Mouse (Mus musculus): ENCODE results near the gene Cldn7. TPM values are rescaled to one million over a fixed set of nuclear protein-coding genes. Genes with fewer than 3 reads are reported as not detected.

Cldn7 gene
- total and polyA plus RNA-seq, 2 experiments from 2014 or later: 0.57 TPM; not detected in 1

DNA sequence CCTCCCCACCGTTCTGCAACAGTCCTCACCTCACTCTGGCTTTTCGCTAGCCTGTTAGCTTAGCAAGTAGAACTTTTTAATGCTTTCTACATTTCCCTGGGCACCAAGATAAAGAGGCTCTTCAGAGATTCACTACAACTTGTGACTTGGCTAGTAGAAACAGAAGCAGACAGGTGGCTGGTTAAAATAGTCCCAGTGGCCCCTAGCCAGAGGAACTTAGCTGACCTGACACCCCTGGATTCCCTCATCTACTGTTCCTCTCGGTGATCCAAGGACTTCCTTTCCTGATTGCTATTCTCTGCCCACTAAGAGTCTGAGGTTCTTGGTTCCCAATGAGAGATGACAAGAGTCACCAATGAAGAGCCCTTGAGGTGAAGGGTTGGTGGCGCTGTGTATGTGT lies 18.8 kb downstream of the Cldn7 start:
- Histone ChIP-seq H3K27me3 (ENCODE audit: insufficient read depth, low read length) (no peaks in the 10 kb centered on the region), H3K36me3 (ENCODE audit: insufficient read depth, low read length) (peaks cover 28% of the 10 kb centered on the region), H3K4me2 (ENCODE audit: low read depth, low read length, poor library complexity, severe bottlenecking) (peak overlapping the region; percentile 90; the same call in 1 of the 2 replicates), H3K9me3 (ENCODE audit: low read length) (no peaks in the 10 kb centered on the region), H3K4me1 (ENCODE audit: insufficient read depth, low read length) (peaks cover 17% of the 10 kb centered on the region), H3K27ac (ENCODE audit: low read depth, low read length) (no peak overlapping the region), H3K9ac (replicated peaks; ENCODE audit: low read length, poor library complexity, severe bottlenecking) (peak overlapping the region; percentile 87), H3K4me3 (ENCODE audit: low read depth, low read length) (0 out of 2 replicates have a peak overlapping the region, but pooled peaks have one; percentile 89)
- ATAC-seq (ENCODE audit: low FRiP score): no peak
- TF ChIP-seq CTCF (IDR thresholded peaks at IDR 0.05): no peak
- WGBS: 90% methylated on average over 4 of the region's 4 CpGs
- no peak for DNase-seq (ENCODE audit: low spot score)

DNA sequence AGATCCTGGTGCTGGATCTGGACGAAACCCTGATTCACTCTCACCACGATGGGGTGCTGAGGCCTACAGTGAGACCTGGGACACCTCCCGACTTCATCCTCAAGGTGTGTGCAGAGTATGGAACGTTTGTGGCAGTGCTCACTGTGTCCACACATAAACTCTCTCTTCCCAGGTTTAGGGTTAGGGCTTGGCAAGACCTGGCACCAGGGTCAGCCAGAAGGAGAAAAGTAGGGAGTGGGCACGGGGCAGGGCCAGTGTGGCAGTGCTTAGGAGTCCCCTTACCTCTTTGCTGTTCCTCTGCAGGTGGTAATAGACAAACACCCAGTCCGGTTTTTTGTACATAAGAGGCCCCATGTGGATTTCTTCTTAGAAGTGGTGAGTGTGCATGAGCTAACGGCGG lies 19.9 kb downstream of the Cldn7 start:
- Histone ChIP-seq H3K9ac (replicated peaks; ENCODE audit: low read length, poor library complexity, severe bottlenecking) (no peak overlapping the region), H3K27me3 (ENCODE audit: insufficient read depth, low read length) (no peaks in the 10 kb centered on the region), H3K4me2 (ENCODE audit: low read depth, low read length, poor library complexity, severe bottlenecking) (no peak overlapping the region), H3K4me3 (ENCODE audit: low read depth, low read length) (no peak overlapping the region), H3K27ac (ENCODE audit: low read depth, low read length) (no peak overlapping the region), H3K36me3 (ENCODE audit: insufficient read depth, low read length) (peaks cover 38% of the 10 kb centered on the region), H3K4me1 (ENCODE audit: insufficient read depth, low read length) (peaks cover 13% of the 10 kb centered on the region), H3K9me3 (ENCODE audit: low read length) (no peaks in the 10 kb centered on the region)
- 93% methylated on average over 8 of the region's 8 CpGs for WGBS
- ATAC-seq (ENCODE audit: low FRiP score) (no peak), DNase-seq (ENCODE audit: low spot score) (no peak)
- no peak for TF ChIP-seq CTCF (IDR thresholded peaks at IDR 0.05)

DNA sequence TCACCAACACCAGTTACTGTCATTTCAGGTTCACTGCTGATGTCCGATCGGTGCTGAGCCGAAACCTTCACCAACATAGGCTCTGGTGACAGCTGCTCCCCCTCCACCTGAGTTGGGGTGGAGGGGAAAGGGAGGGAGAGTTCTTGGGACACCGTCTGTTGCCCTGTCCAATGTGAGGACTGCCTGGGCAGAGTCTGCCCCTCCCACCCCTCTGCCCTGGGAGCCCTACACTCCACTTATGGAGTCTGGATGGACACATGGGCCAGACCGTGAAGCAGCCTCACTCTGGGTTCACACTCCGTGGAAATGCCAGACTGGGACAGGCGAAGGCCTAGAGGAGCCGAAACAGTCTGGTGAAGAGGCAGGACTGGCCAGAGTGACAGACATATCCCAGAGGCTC lies 25.4 kb downstream of the Cldn7 start:
- Histone ChIP-seq H3K4me2 (ENCODE audit: low read depth, low read length, poor library complexity, severe bottlenecking) (no peak overlapping the region), H3K36me3 (ENCODE audit: insufficient read depth, low read length) (peaks cover 37% of the 10 kb centered on the region)
- ATAC-seq (ENCODE audit: low FRiP score): no peak

DNA sequence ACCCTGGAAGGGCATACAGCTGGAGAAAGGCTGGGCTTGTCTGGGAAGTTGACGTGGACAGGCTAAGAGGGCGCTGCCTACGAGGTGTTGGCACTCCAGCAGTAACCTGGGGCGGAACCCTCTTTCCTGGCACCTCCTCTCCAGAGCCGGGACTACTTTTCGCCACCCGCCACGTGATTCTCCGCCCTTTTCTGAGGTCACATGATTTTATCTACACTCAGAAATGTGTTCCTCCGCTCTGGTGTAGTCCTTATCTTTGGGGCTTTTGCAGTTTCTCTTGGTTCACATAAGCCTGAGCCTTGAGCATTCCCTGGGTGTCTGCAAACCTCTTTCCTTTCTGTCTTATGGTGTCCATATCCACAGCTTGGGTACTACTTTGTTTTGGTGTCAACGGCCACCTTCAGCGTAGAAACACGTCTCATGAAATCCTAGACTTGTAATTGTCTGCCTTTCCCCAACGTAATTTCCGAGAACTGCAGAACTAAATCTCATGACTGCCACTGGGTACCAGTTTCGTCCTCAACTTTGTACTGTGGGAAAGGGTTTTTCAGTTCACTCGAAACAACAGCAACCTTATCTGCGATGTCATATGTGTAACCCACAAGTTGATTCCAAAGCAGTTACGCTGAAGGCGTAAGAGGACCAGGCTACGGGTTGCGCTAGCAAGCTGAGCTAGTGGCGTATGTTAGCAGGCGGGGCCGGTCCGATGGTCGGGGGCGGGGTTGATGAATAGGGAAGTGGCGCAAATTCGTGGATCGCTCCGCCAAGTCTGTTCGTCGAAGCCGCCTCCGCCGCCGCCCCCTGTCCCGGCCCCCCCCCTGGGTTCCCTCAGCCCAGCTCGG lies 26.5 kb downstream of the Cldn7 start, which contains the start of gene Gabarap:
Gene Gabarap (plus strand): TSS at position 294 of the 842 bp plus-strand sequence.
- H3K4me2 ChIP-seq (ENCODE audit: low read depth, low read length, poor library complexity, severe bottlenecking): peak within 1 kb of the TSS; percentile 61
- peaks cover 31% of the 10 kb centered on the region for H3K36me3 ChIP-seq (ENCODE audit: insufficient read depth, low read length)
- peak within 1 kb of the TSS; percentile 85 for H3K27ac ChIP-seq (ENCODE audit: low read depth, low read length)
- H3K27me3 ChIP-seq (ENCODE audit: insufficient read depth, low read length): no peaks in the 10 kb centered on the region
- under 1% methylated on average over 40 of the region's 40 CpGs for WGBS
- ATAC-seq (ENCODE audit: low FRiP score): peak; percentile 62
- DNase-seq (ENCODE audit: low spot score): peak; percentile 99
- H3K4me3 ChIP-seq (ENCODE audit: low read depth, low read length): peak within 1 kb of the TSS; percentile 56
- H3K4me1 ChIP-seq (ENCODE audit: insufficient read depth, low read length): no peaks in the 10 kb centered on the region; the same call in 1 of the 2 replicates
- no peaks in the 10 kb centered on the region for H3K9me3 ChIP-seq (ENCODE audit: low read length)
- H3K9ac ChIP-seq (replicated peaks; ENCODE audit: low read length, poor library complexity, severe bottlenecking): peak within 1 kb of the TSS; percentile 88
- no peak for TF ChIP-seq CTCF (IDR thresholded peaks at IDR 0.05)

More for the DNA sequence above, 25.4 kb downstream of the Cldn7 start:
- H3K9ac ChIP-seq (replicated peaks; ENCODE audit: low read length, poor library complexity, severe bottlenecking): no peak overlapping the region
- H3K9me3 ChIP-seq (ENCODE audit: low read length): no peaks in the 10 kb centered on the region
- no peak overlapping the region for H3K27ac ChIP-seq (ENCODE audit: low read depth, low read length)
- no peak overlapping the region for H3K4me3 ChIP-seq (ENCODE audit: low read depth, low read length)
- 87% methylated on average over 8 of the region's 8 CpGs for WGBS
- TF ChIP-seq CTCF (IDR thresholded peaks at IDR 0.05): no peak
- H3K27me3 ChIP-seq (ENCODE audit: insufficient read depth, low read length): no peaks in the 10 kb centered on the region
- DNase-seq (ENCODE audit: low spot score): no peak
- H3K4me1 ChIP-seq (ENCODE audit: insufficient read depth, low read length): no peaks in the 10 kb centered on the region; the same call in 1 of the 2 replicates

DNA sequence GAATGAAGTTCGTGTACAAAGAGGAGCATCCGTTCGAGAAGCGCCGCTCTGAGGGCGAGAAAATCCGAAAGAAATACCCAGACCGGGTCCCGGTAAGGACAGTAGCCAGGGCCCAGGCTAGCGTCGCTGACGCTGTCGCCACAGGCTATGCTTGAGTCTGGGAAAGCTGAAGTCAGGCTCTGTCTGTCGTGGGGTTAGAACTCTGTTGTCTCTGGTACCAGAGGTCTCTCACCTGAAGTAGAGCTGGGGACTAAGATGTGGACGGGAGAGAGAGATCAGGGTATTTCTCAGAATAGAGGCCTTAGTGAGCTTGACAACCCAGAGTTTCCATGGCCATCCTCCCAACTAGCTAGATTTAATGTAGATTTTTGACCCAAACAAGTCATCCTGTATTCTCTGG lies 27.1 kb downstream of the Cldn7 start:
- no peaks in the 10 kb centered on the region; the same call in 1 of the 2 replicates for H3K4me1 ChIP-seq (ENCODE audit: insufficient read depth, low read length)
- peak overlapping the region; percentile 56 for H3K4me3 ChIP-seq (ENCODE audit: low read depth, low read length)
- peak overlapping the region; percentile 88 for H3K9ac ChIP-seq (replicated peaks; ENCODE audit: low read length, poor library complexity, severe bottlenecking)
- DNase-seq (ENCODE audit: low spot score): no peak
- 0% methylated on average over 15 of the region's 15 CpGs for WGBS
- H3K27me3 ChIP-seq (ENCODE audit: insufficient read depth, low read length): no peaks in the 10 kb centered on the region
- TF ChIP-seq CTCF (IDR thresholded peaks at IDR 0.05): no peak
- H3K27ac ChIP-seq (ENCODE audit: low read depth, low read length): peak overlapping the region; percentile 85
- no peak for ATAC-seq (ENCODE audit: low FRiP score)
- H3K4me2 ChIP-seq (ENCODE audit: low read depth, low read length, poor library complexity, severe bottlenecking): peak overlapping the region; percentile 61
- no peaks in the 10 kb centered on the region for H3K9me3 ChIP-seq (ENCODE audit: low read length)
- peaks cover 27% of the 10 kb centered on the region for H3K36me3 ChIP-seq (ENCODE audit: insufficient read depth, low read length)

DNA sequence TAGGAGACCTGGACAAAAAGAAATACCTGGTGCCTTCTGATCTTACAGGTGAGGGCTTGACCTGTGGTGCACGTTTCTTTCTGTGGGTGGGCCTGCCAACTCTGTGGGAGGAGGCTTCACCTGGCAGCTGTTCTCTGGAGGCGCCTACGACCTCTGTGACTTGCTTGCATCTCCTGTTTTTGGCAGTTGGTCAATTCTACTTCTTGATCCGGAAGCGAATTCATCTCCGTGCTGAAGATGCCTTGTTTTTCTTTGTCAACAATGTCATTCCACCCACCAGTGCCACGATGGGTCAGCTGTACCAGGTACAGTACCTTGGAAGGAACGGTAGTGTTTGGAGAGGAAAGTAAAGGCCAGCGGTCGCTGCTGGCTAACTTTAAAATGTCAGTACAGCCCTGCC lies 27.8 kb downstream of the Cldn7 start:
- Histone ChIP-seq H3K27me3 (ENCODE audit: insufficient read depth, low read length) (no peaks in the 10 kb centered on the region), H3K4me2 (ENCODE audit: low read depth, low read length, poor library complexity, severe bottlenecking) (peak overlapping the region; percentile 61), H3K9ac (replicated peaks; ENCODE audit: low read length, poor library complexity, severe bottlenecking) (peak overlapping the region; percentile 88), H3K9me3 (ENCODE audit: low read length) (no peaks in the 10 kb centered on the region), H3K4me3 (ENCODE audit: low read depth, low read length) (peak overlapping the region; percentile 56), H3K27ac (ENCODE audit: low read depth, low read length) (no peak overlapping the region), H3K4me1 (ENCODE audit: insufficient read depth, low read length) (no peaks in the 10 kb centered on the region; the same call in 1 of the 2 replicates), H3K36me3 (ENCODE audit: insufficient read depth, low read length) (peaks cover 27% of the 10 kb centered on the region)
- ATAC-seq (ENCODE audit: low FRiP score) (no peak), DNase-seq (ENCODE audit: low spot score) (no peak)
- WGBS: 85% methylated on average over 10 of the region's 10 CpGs
- TF ChIP-seq CTCF (IDR thresholded peaks at IDR 0.05): no peak

Data from midbrain, postnatal 0 days (tissue).